Mouse (Mus musculus): ENCODE data around the gene 6720489N17Rik. TPM values are rescaled to one million over a fixed set of nuclear protein-coding genes. Genes with fewer than 3 reads are reported as not detected.
"Not testable (repeated sequence)": the region's sequence is repeated elsewhere in the genome, so short reads cannot be mapped to it uniquely, and the experiment has no call there.

6720489N17Rik gene
- total RNA-seq (2021), result 1 to 10 TPM; 3.3 to 4.2 TPM

DNA sequence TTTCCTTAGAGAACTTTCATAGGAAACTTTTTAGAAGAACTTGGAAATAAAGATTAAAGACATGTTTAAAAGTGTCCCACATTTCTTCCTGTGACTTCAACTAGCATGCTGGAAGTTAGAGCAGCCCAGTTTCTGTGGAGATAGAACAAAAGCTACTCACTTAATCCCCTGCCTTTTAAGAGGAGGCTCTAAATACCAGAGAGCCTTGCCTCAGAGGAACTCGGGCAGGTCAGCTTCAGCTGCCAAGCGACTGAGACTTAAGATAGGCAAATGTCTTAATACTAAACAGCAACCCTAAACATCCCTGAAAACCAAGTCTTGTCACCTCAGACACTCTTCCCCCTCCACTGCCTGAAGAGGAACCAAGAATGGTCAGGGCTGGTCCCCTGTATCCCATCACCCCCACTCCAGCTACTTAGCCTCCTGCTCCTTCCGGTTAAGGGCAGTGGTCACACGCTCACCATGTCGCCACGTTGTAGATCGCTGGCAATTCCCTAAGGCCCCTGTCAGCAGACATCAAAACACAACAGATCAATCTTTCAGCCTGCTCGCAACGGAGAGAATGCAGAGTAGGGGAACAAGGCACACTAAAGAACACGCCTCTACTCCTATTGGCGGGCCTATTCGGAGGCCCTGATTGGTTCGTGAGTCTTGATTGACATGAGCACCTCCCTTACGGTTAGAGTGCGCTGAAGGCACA lies at the start of gene 6720489N17Rik:
Gene 6720489N17Rik (minus strand): TSS at position 606 of the 700 bp plus-strand sequence.
- peak in 1 of 2 experiments; percentile 52 for DNase-seq (ENCODE audit: extremely low spot score in 1 of 2, low spot score in 1 of 2)

DNA sequence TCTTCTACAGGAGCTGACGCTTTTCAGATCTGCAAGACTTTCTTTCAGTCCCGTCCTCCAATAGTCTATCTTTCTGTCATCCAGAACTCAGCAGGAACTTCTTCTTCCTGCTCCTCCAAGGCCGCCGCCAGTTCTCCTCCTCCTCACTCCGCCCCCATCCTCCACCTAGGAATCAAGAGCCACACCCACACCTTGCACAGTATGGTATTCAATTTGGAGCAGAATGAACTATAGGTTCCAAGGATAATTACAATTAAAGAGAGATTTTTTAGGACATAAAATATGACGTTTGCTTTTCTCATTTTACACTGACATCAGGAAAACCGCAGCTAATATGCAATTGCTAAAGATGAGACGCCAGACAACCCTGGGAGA lies 29.4 kb upstream of the 6720489N17Rik start:
- no peak for DNase-seq (ENCODE audit: extremely low spot score in 1 of 2, low spot score in 1 of 2)

DNA sequence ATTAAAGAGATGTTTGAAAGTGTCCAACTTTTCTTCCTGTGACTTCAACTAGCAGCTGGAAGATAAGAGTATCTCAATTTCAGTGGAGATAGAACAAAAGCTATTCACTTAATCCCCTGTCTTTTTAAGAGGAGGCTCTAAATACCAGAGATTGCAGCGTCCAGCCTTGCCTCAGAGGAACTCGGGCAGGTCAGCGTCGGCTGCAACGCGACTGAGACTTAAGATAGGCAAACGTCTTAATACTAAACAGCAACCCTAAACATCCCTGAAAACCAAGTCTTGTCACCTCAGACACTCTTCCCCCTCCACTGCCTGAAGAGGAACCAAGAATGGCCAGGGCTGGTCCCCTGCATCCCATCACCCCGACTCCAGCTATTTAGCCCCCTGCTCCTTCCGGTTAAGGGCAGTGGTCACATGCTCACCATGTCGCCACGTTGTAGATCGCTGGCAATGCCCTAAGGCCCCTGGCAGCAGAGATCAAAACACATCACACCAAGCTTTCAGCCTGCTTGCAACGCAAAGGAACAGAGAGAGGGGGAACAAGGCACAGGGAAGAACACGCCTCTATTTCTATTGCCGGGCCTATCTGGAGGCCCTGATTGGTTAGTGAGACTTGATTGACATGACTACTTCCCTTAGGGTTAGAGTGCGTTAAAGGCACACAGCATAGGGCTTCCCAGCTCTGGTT lies 28.8 kb upstream of the 6720489N17Rik start:
- peak; percentile 28 to 38 for DNase-seq (ENCODE audit: extremely low spot score in 1 of 2, low spot score in 1 of 2)

DNA sequence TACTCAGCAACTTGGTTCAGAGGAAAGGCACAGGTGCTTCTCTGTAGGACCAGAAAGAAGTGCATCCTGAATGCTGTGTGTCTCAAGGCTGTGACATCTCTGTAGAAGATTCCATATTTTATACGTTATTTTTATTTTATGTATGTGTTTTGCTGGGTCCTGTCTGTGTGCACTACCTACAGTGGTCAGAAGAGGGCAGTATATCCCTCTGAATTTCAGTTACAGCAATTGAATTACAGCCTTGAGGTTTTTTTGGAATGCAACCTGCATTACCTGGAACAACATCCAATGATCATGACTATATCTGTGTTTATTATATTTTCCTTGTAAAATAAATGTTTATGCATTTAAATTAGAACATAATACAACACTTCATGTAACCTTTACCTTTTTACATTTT lies 3.1 kb upstream of the 6720489N17Rik start:
- DNase-seq (ENCODE audit: extremely low spot score in 1 of 2, low spot score in 1 of 2), result peak in 1 of 2 experiments; percentile 31

DNA sequence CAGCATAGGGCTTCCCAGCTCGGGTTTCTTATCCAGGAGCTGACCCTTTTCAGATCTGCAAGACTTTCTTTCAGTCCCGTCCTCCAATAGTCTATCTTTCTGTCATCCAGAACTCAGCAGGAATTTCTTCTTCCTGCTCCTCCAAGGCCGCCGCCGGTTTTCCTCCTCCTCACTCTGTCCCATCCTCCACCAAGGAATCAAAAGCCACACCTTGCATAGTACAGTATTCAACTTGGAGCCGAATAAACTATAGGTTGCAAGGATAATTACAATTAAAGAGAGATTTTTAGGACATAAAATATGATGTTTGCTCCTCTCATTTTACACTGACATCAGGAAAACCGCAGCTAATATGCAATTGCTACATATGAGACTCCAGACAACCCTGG lies 289 bp upstream of the 6720489N17Rik start:
- DNase-seq (ENCODE audit: extremely low spot score in 1 of 2, low spot score in 1 of 2), result peak in 1 of 2 experiments; percentile 13

DNA sequence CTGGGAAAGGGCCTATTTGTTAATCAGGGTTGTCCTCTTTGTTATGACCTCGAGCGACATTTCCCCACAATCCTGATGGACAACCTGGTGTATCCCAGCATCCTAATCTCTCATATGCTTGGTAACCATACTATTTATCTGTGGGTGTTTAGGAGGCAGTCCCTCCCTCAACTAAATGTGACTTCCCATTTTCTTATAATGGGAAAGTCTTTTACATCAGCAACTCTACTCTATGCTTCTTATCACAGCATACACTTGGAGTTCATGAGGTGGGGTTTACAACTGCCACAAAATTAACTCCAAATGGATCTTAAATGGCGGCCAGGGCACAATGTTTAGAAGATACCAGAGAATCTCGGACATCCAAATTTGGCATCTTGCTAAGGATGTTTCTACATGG lies 6.5 kb downstream of the 6720489N17Rik start:
- not testable (repeated sequence) for DNase-seq (ENCODE audit: extremely low spot score in 1 of 2, low spot score in 1 of 2)

DNA sequence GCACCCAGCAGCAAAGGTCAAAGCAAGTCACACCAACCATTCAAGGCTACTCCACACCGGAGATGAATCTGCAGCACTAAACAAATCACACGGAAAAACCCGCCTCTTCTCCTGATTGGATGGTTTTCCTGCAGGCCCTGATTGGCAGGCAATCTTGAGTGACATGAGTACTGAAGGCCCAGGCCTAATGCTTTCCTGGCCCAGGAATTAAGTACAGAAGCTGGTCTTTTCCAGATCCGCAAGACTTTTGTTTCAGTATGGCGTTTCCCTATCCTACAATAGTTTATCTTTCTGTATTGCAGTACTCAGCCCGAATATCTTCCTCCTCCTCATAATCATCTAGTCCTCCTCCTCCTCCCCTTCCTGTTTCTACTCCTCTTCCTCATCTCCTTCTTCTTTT lies 52.9 kb downstream of the 6720489N17Rik start, which contains the start of gene Zfp934:
Gene Zfp934 (minus strand): TSS at position 101 of the 400 bp plus-strand sequence.
- not testable (repeated sequence) for DNase-seq (ENCODE audit: extremely low spot score in 1 of 2, low spot score in 1 of 2)

DNA sequence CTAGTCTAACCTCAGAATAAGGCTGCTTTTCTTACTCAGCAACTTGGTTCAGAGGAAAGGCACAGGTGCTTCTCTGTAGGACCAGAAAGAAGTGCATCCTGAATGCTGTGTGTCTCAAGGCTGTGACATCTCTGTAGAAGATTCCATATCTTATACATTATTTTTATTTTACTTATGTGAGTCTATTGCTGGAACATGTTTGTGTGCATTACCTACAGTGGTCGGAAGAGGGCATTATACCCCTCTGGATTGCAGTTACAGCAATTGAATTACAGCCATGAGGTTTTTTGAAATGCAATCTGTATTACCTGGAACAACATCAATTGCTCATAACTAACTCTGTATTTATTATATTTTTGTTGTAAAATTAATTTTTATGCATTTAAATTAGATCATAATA lies 62.3 kb downstream of the 6720489N17Rik start:
- DNase-seq (ENCODE audit: extremely low spot score in 1 of 2, low spot score in 1 of 2), result peak in 1 of 2 experiments; percentile 3

DNA sequence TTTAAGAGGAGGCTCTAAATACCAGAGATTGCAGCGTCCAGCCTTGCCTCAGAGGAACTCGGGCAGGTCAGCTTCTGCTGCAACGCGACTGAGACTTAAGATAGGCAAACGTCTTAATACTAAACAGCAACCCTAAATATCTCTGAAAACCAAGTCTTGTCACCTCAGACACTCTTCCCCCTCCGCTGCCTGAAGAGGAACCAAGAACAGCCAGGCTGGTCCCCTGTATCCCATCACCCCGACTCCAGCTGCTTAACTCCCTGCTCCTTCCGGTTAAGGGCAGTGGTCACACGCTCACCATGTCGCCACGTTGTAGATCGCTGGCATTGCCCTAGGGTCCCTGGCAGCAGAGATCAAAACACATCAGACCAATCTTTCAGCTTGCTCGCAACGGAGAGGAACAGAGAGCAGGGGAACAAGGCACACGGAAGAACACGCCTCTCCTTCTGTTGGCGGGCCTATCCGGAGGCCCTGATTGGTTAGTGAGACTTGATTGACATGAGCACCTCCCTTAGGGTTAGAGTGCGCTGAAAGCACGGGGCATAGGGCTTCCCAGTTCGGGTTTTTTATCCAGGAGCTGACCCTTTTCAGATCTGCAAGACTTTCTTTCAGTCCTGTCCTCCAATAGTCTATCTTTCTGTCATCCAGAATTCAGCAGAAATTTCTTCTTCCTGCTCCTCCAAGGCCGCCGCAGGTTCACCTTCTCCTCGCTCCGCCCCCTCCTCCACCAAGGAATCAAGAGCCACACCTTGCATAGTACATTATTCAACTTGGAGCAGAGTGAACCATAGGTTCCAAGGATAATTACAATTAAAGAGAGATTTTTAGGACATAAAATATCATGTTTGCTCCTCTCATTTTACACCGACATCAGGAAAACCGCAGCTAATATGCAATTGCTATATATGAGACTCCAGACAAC lies 65.5 kb downstream of the 6720489N17Rik start, which contains the start of gene Zfp935:
Gene Zfp935 (minus strand): TSS at position 323 of the 922 bp plus-strand sequence.
- DNase-seq (ENCODE audit: extremely low spot score in 1 of 2, low spot score in 1 of 2), result peak; percentile 37 to 51

Small RNAs within 50 kb of the gene (microRNA-seq; reads per million reads assigned to microRNA genes)
- 0 reads per million in 2 experiments for gene Gm24020

Other genes with a start within 250 kb of the 6720489N17Rik start
- gene Gm3604, start 241.0 kb downstream of the 6720489N17Rik start, total RNA-seq (2021), result under 1 TPM; 0.89 to 0.91 TPM
- 10 to 100 TPM; 12.1 to 13.8 TPM for gene Gm49359, start 157.3 kb downstream of the 6720489N17Rik start, total RNA-seq (2021)
- under 1 TPM in 1 of 2 experiments, not detected in 1; 0.59 TPM for gene Zfp935, start 65.7 kb downstream of the 6720489N17Rik start, total RNA-seq (2021)
- gene Zfp934, start 53.0 kb downstream of the 6720489N17Rik start, total RNA-seq (2021), result 1 to 10 TPM; 6.0 to 8.7 TPM
- 10 to 100 TPM; 11.4 to 11.7 TPM for gene Platr25, start 136.5 kb upstream of the 6720489N17Rik start, total RNA-seq (2021)
- 1 to 10 TPM; 3.8 to 7.6 TPM for gene Gm5141, start 161.6 kb upstream of the 6720489N17Rik start, total RNA-seq (2021)
- gene Fbp2, start 234.2 kb upstream of the 6720489N17Rik start, total RNA-seq (2021), result not detected

Data from layer of hippocampus, postnatal 25 days (tissue).